In genomic region chr11:78791582-78791981, GRCm38 (mm10) we compare ENCODE assay signal across 8 mouse cellular contexts. TPM values are rescaled to one million over a fixed set of nuclear protein-coding genes. Genes with fewer than 3 reads are reported as not detected.
A peak's percentile ranks its signal among the peaks of the same experiment; 100 is the strongest.
DNase-seq lines count a peak whose midpoint lies in the region; ATAC-seq and TF ChIP-seq lines count a peak whose summit lies in the region.

No protein-coding gene starts in this region.

- no peak for DNase-seq in frontal cortex, postnatal 36 days (ENCODE audit: low spot score in 2 of 2)
- DNase-seq in adrenal gland, adult 8-10 months = peak; percentile 93
- peak; percentile 84 for DNase-seq in forebrain, postnatal 0 days
- DNase-seq in kidney, adult 2 months = peak; percentile 92
- DNase-seq in right cerebral cortex, postnatal 14 days = peak; percentile 52
- no peak for DNase-seq in embryo, embryonic 10.5 days (ENCODE audit: low spot score)

- H3K36me3 ChIP-seq in forebrain, postnatal 0 days (ENCODE audit: insufficient read depth) = no peaks in the 10 kb centered on the region
- H3K36me3 ChIP-seq in kidney, adult 2 months (ENCODE audit: control insufficient read depth, insufficient read depth, low read length) = no peaks in the 10 kb centered on the region
- no peaks in the 10 kb centered on the region for H3K36me3 ChIP-seq in lung, embryonic 15.5 days

- 12% methylated on average over 4 of the region's 4 CpGs for WGBS in forebrain, postnatal 0 days
- 9% methylated on average over 4 of the region's 4 CpGs for whole genome bisulfite sequencing in kidney, adult 2 months
- 24% methylated on average over 4 of the region's 4 CpGs for WGBS in lung, embryonic 15.5 days

- peak overlapping the region; percentile 19; the same call in 1 of the 2 replicates for H3K9ac ChIP-seq in forebrain, postnatal 0 days
- H3K9ac ChIP-seq in lung, embryonic 15.5 days = no peak overlapping the region

- no peaks in the 10 kb centered on the region for H3K27me3 ChIP-seq in forebrain, postnatal 0 days (ENCODE audit: insufficient read depth, low read length)
- H3K27me3 ChIP-seq in kidney, adult 2 months (replicated peaks; ENCODE audit: control insufficient read depth, insufficient read depth, low read length) = no peaks in the 10 kb centered on the region
- no peaks in the 10 kb centered on the region for H3K27me3 ChIP-seq in lung, embryonic 15.5 days

- TF ChIP-seq POLR2A in kidney, adult 2 months (IDR thresholded peaks at IDR 0.05; ENCODE audit: low read depth, low read length) = no peak

- 0 out of 2 replicates have a peak, but pooled peaks have one; percentile 10 for ATAC-seq in frontal cortex, adult (ENCODE audit: low TSS enrichment)
- ATAC-seq in forebrain, postnatal 0 days = peak; percentile 69
- no peak for ATAC-seq in lung, embryonic 15.5 days (ENCODE audit: borderline replicate concordance, extremely low read depth, low FRiP score, low TSS enrichment)

- TF ChIP-seq CTCF in forebrain, postnatal 0 days (IDR thresholded peaks at IDR 0.05; ENCODE audit: low read depth) = no peak
- TF ChIP-seq CTCF in kidney, adult 2 months (conservative IDR thresholded peaks at IDR 0.05; ENCODE audit: insufficient read depth, insufficient read length, low read depth, low read length) = no peak

- H3K27ac ChIP-seq in forebrain, postnatal 0 days (ENCODE audit: low read depth, low read length) = peak overlapping the region; percentile 64
- H3K27ac ChIP-seq in kidney, adult 2 months (ENCODE audit: insufficient read depth, low read depth, low read length) = no peak overlapping the region; the same call in 1 of the 2 replicates
- peak overlapping the region; percentile 24; the same call in 1 of the 2 replicates for H3K27ac ChIP-seq in lung, embryonic 15.5 days

- peaks cover 12% of the 10 kb centered on the region; the same call in 1 of the 2 replicates for H3K4me1 ChIP-seq in forebrain, postnatal 0 days (ENCODE audit: insufficient read depth)
- H3K4me1 ChIP-seq in kidney, adult 2 months (ENCODE audit: control insufficient read depth, insufficient read depth, low read length) = peaks cover 7% of the 10 kb centered on the region; the same call in 1 of the 2 replicates
- H3K4me1 ChIP-seq in lung, embryonic 15.5 days = peaks cover 8% of the 10 kb centered on the region

- H3K4me3 ChIP-seq in forebrain, postnatal 0 days (ENCODE audit: low read depth, low read length) = no peak overlapping the region
- no peak overlapping the region for H3K4me3 ChIP-seq in kidney, adult 2 months (ENCODE audit: insufficient read depth, low read depth, low read length)
- no peak overlapping the region for H3K4me3 ChIP-seq in lung, embryonic 15.5 days

- no peaks in the 10 kb centered on the region for H3K9me3 ChIP-seq in forebrain, postnatal 0 days (ENCODE audit: low read length)
- H3K9me3 ChIP-seq in lung, embryonic 15.5 days = no peaks in the 10 kb centered on the region

- H3K4me2 ChIP-seq in forebrain, postnatal 0 days (ENCODE audit: low read depth) = peak overlapping the region; percentile 38
- no peak overlapping the region for H3K4me2 ChIP-seq in lung, embryonic 15.5 days

RNA-seq across cellular contexts. Expression of gene Lyrm9, which starts 34.8 kb away (rescaled TPM):
- total RNA-seq in adrenal gland, adult 8-10 months (2022) = 10 to 100 TPM; 40.6 to 46.6 (median 42.1) TPM
- 24.4 and 40.2 TPM in 2 replicates for total RNA-seq in forebrain, postnatal 0 days (2014; rRNA removed)
- polyA plus RNA-seq in forebrain, postnatal 0 days (2015; fragmentation: Nextera tagmentation; extraction: Ambion mirVana) = 37.8 and 41.5 TPM in 2 replicates
- 22.4 and 24.9 TPM in 2 replicates for polyA plus RNA-seq in kidney, adult 2 months (2012; rRNA removed)
- polyA plus RNA-seq in lung, embryonic 15.5 days (2015; fragmentation: Nextera tagmentation; extraction: Ambion mirVana) = 15.5 and 15.9 TPM in 2 replicates

RNA-seq across cellular contexts. Expression of gene Ccnq, which starts 40.1 kb away (rescaled TPM):
- total RNA-seq in adrenal gland, adult 8-10 months (2022) = 10 to 100 TPM; 61.2 to 71.8 (median 64.7) TPM
- total RNA-seq in forebrain, postnatal 0 days (2014; rRNA removed) = 28.3 and 30.7 TPM in 2 replicates
- polyA plus RNA-seq in forebrain, postnatal 0 days (2015; fragmentation: Nextera tagmentation; extraction: Ambion mirVana) = 31.8 and 33.1 TPM in 2 replicates
- polyA plus RNA-seq in kidney, adult 2 months (2012; rRNA removed) = 56.9 and 60.1 TPM in 2 replicates
- polyA plus RNA-seq in lung, embryonic 15.5 days (2015; fragmentation: Nextera tagmentation; extraction: Ambion mirVana) = 40.2 and 40.9 TPM in 2 replicates

Comparison
In these comparisons a context has a peak if more than half of its experiments do, and no peak if none do; other contexts are left out.
1. DNase-seq: peak in adrenal gland, adult 8-10 months (single experiment), forebrain, postnatal 0 days (single experiment), kidney, adult 2 months (single experiment) and right cerebral cortex, postnatal 14 days (single experiment); none in frontal cortex, postnatal 36 days (0 of 2) and embryo, embryonic 10.5 days (single experiment).